ENCODE assay signal across 15 mouse cellular contexts in the genomic region with DNA sequence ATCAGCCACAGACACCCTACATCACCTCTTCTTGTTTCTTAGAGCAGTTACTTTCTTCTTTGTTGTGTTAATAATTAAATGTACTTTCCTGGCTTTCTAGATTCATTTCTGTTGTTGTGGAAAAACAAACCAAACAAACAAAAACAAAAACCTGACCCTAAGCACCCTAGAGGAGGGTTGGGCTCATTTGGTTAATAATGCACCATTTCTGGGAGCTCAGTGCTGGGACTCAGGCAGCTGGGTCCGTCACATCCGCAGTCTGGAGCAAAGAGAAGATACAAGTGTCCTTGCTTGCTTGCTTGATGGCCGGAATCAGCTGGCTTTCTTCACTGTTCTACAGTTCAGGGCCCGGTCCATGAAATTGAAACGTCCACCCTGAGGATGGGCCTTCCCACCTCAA.
"Had no signal": no experiment of that assay in that cellular context is flagged by ENCODE, and none has a peak within 500 bp of the region (broad histone marks: within the 10 kb centered on the region; RNA-seq: fewer than 3 reads in every experiment).

No protein-coding gene starts in this region.

- H3K4me1 ChIP-seq: megakaryocyte, embryonic 14.5 days; midbrain, embryonic 13.5 days; midbrain, embryonic 15.5 days; neural tube, embryonic 12.5 days; stomach, embryonic 15.5 days had no signal

- H3K27ac ChIP-seq: lung, embryonic 15.5 days; macrophage; midbrain, embryonic 13.5 days; midbrain, embryonic 15.5 days; neural tube, embryonic 12.5 days; stomach, embryonic 15.5 days; stomach, postnatal 0 days had no signal

- DNase-seq: liver, postnatal 0 days; lung, adult 2 months; lung, postnatal 14 days; lung, postnatal 36 days; right cerebral cortex, postnatal 14 days; thymus, adult 2 months; thymus, postnatal 36 days had no signal

- H3K9ac ChIP-seq: liver, postnatal 0 days; lung, embryonic 15.5 days; midbrain, embryonic 13.5 days; midbrain, embryonic 15.5 days; neural tube, embryonic 12.5 days; stomach, embryonic 15.5 days had no signal

- H3K36me3 ChIP-seq: lung, embryonic 15.5 days; midbrain, embryonic 13.5 days; midbrain, embryonic 15.5 days; neural tube, embryonic 12.5 days; stomach, embryonic 15.5 days had no signal

- H3K9me3 ChIP-seq: lung, embryonic 15.5 days; midbrain, embryonic 13.5 days; midbrain, embryonic 15.5 days; neural tube, embryonic 12.5 days; stomach, embryonic 15.5 days had no signal

- H3K4me3 ChIP-seq: lung, embryonic 15.5 days; megakaryocyte, embryonic 14.5 days; midbrain, embryonic 13.5 days; midbrain, embryonic 15.5 days; neural tube, embryonic 12.5 days; stomach, embryonic 15.5 days had no signal

- H3K27me3 ChIP-seq: lung, embryonic 15.5 days; megakaryocyte, embryonic 14.5 days; midbrain, embryonic 13.5 days; midbrain, embryonic 15.5 days; neural tube, embryonic 12.5 days; stomach, embryonic 15.5 days had no signal
